Mouse (Mus musculus): ENCODE results near the gene Ccr1. TPM values are rescaled to one million over a fixed set of nuclear protein-coding genes. Genes with fewer than 3 reads are reported as not detected.

The Ccr1 gene
- polyA plus RNA-seq, 1 experiment = not detected

DNA sequence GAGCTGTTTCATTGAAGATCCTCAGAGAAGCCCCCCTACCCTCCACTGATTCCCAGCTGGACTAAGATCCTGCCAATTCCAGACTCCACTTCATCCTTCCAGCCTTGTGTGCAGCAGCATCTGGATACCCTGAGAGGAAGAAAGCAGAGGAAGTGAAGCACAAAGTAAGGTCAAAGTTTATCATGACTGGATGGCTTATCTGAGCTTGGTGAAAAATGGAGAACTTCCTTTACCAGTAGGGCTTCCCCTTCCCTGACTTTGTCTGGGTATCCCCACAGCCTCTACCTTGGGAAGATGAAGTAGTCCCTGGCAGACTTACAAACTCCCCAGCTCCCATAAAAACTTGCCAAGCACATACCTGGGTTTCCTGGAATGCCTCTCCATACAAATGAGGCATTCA lies 27.9 kb downstream of the Ccr1 start:
- Histone ChIP-seq H3K4me3 (replicated peaks) (no peak overlapping the region), H3K4me1 (ENCODE audit: control insufficient read depth) (no peaks in the 10 kb centered on the region), H3K27me3 (ENCODE audit: control insufficient read depth) (no peaks in the 10 kb centered on the region), H3K36me3 (ENCODE audit: control insufficient read depth) (no peaks in the 10 kb centered on the region), H3K9me3 (ENCODE audit: control insufficient read depth, low read length) (no peaks in the 10 kb centered on the region)
- TF ChIP-seq GATA1 (IDR thresholded peaks at IDR 0.05; ENCODE audit: low read length) = no peak
- no peak for TF ChIP-seq TAL1 (IDR thresholded peaks at IDR 0.05; ENCODE audit: low read length)

DNA sequence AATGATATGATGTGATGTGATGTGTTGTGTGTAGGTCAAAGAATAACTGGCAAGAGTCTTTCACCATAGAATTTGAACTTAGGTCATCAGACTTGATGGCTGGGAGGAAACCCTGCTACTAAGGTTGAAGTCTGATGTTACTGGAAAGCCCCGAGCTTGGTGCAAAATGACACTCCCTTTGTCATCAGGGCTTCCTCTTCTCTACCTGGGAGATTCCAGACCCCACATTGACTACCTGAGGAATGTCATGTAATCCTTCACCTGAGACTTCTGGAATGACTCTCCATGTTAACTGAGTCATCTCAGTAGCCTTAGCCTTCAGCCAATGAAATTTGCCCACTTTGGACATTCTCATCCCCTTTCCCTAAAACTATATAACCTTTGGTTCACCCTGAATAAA lies 28.3 kb downstream of the Ccr1 start:
- Histone ChIP-seq H3K9me3 (ENCODE audit: control insufficient read depth, low read length) (no peaks in the 10 kb centered on the region), H3K27me3 (ENCODE audit: control insufficient read depth) (no peaks in the 10 kb centered on the region), H3K4me1 (ENCODE audit: control insufficient read depth) (no peaks in the 10 kb centered on the region), H3K4me3 (replicated peaks) (no peak overlapping the region), H3K36me3 (ENCODE audit: control insufficient read depth) (no peaks in the 10 kb centered on the region)
- TF ChIP-seq GATA1 (IDR thresholded peaks at IDR 0.05; ENCODE audit: low read length) (no peak), TAL1 (IDR thresholded peaks at IDR 0.05; ENCODE audit: low read length) (no peak)

- Histone ChIP-seq H3K4me1 (ENCODE audit: control insufficient read depth) (no peaks in the 10 kb centered on the region), H3K27me3 (ENCODE audit: control insufficient read depth) (no peaks in the 10 kb centered on the region)
- TF ChIP-seq GATA1 (IDR thresholded peaks at IDR 0.05; ENCODE audit: low read length) (no peak), TAL1 (IDR thresholded peaks at IDR 0.05; ENCODE audit: low read length) (no peak)
These were observed 30.5 kb downstream of the Ccr1 start for GRCm38 (mm10) chr9:123937989-123938388.

GRCm38 (mm10) chr9:123936604-123937280 lies 31.8 kb downstream of the Ccr1 start:
- no peaks in the 10 kb centered on the region for H3K36me3 ChIP-seq (ENCODE audit: control insufficient read depth)
- no peak for TF ChIP-seq GATA1 (IDR thresholded peaks at IDR 0.05; ENCODE audit: low read length)
- no peak for TF ChIP-seq TAL1 (IDR thresholded peaks at IDR 0.05; ENCODE audit: low read length)
- no peak overlapping the region for H3K4me3 ChIP-seq (replicated peaks)
- H3K27me3 ChIP-seq (ENCODE audit: control insufficient read depth) = no peaks in the 10 kb centered on the region
- H3K4me1 ChIP-seq (ENCODE audit: control insufficient read depth) = peaks cover 6% of the 10 kb centered on the region
- no peaks in the 10 kb centered on the region for H3K9me3 ChIP-seq (ENCODE audit: control insufficient read depth, low read length)

More at GRCm38 (mm10) chr9:123937989-123938388, 30.5 kb downstream of the Ccr1 start:
- H3K9me3 ChIP-seq (ENCODE audit: control insufficient read depth, low read length) = no peaks in the 10 kb centered on the region
- no peaks in the 10 kb centered on the region for H3K36me3 ChIP-seq (ENCODE audit: control insufficient read depth)
- H3K4me3 ChIP-seq (replicated peaks) = no peak overlapping the region

DNA sequence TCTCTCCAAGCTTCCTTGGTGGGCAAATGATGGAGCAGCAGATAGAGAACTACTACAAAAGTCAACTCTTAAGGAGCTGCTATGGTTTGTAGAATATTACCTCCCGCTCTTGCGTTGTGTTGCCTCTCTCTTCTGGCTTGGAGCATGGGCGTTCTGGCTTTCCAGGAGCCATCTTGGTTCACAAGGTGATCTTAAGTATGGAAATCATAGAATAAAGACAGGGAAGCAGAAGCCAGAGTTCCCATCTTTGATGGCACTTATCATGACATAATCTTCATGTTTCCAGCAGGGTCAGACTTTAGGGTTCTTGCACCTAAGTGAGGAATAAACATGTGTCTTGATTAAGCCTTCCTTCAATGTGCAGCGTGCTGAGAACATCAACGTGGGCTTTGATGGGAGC lies 32.7 kb downstream of the Ccr1 start:
- H3K36me3 ChIP-seq (ENCODE audit: control insufficient read depth) = no peaks in the 10 kb centered on the region
- no peaks in the 10 kb centered on the region for H3K27me3 ChIP-seq (ENCODE audit: control insufficient read depth)
- H3K4me3 ChIP-seq (replicated peaks) = no peak overlapping the region
- no peak for TF ChIP-seq TAL1 (IDR thresholded peaks at IDR 0.05; ENCODE audit: low read length)
- TF ChIP-seq GATA1 (IDR thresholded peaks at IDR 0.05; ENCODE audit: low read length) = no peak
- H3K4me1 ChIP-seq (ENCODE audit: control insufficient read depth) = peaks cover 13% of the 10 kb centered on the region
- no peaks in the 10 kb centered on the region for H3K9me3 ChIP-seq (ENCODE audit: control insufficient read depth, low read length)

DNA sequence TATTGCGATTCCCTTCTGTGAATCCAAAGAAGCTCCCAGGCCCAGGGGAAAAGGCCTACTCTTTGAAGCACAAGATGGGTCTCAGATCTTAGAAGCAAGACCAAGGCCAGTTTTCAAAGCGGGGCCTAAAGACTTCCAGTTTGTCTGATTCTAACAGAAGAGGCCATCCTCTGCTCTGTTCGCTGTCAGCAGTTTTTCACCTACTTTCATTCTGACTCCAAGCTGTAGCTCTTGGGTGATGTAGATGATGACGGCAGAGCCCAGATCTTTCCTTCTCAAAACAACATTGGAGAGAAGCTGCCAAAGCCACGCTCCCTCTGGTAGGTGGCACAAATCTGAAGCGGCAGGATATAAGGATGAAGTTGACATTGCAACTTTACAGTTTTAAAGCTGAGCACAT lies 33.1 kb downstream of the Ccr1 start:
- Histone ChIP-seq H3K9me3 (ENCODE audit: control insufficient read depth, low read length) (no peaks in the 10 kb centered on the region), H3K4me3 (replicated peaks) (no peak overlapping the region), H3K4me1 (ENCODE audit: control insufficient read depth) (peaks cover 17% of the 10 kb centered on the region), H3K27me3 (ENCODE audit: control insufficient read depth) (no peaks in the 10 kb centered on the region), H3K36me3 (ENCODE audit: control insufficient read depth) (no peaks in the 10 kb centered on the region)
- no peak for TF ChIP-seq GATA1 (IDR thresholded peaks at IDR 0.05; ENCODE audit: low read length)

DNA sequence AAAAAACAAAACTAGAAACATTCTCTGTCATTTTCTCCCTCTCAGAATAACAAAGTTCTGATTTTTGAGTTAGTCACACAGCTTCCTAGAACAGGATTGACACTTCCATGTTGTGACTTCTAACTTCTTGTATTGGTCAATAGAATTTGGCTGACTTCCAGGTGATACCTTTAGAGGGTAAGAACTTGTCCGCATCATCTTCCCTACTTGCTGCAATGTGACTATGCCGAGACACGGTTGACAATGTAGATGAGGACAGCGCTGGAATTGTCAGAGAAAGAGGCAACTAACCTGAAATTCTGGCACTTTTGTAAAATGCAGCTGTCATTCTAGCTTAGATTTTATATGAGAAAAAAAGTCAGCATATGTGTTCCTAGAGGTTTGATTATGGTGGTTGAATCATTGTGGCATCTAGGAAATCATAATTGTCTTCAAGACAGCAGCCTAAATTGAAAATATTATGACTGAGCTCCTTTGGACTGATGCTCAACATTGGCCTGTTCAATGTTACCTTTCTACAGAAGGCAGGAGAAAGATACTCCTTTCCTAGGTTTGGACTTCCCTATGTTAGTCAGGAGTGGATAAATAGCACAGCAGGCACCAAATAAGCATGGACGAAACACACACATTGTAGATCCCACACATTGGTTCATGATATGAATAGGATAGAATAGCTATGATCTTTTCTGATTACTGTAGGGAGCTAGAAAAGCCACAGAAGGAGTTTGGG lies 34.6 kb downstream of the Ccr1 start:
- peaks cover 30% of the 10 kb centered on the region for H3K4me1 ChIP-seq (ENCODE audit: control insufficient read depth)
- H3K27me3 ChIP-seq (ENCODE audit: control insufficient read depth) = no peaks in the 10 kb centered on the region

GRCm38 (mm10) chr9:123932911-123933675 lies 35.4 kb downstream of the Ccr1 start:
- H3K4me1 ChIP-seq (ENCODE audit: control insufficient read depth) = peaks cover 38% of the 10 kb centered on the region
- H3K27me3 ChIP-seq (ENCODE audit: control insufficient read depth) = no peaks in the 10 kb centered on the region
- no peaks in the 10 kb centered on the region for H3K9me3 ChIP-seq (ENCODE audit: control insufficient read depth, low read length)
- no peak overlapping the region for H3K4me3 ChIP-seq (replicated peaks)
- no peaks in the 10 kb centered on the region for H3K36me3 ChIP-seq (ENCODE audit: control insufficient read depth)
- TF ChIP-seq GATA1 (IDR thresholded peaks at IDR 0.05; ENCODE audit: low read length) = no peak
- no peak for TF ChIP-seq TAL1 (IDR thresholded peaks at IDR 0.05; ENCODE audit: low read length)

More for the DNA sequence above, 34.6 kb downstream of the Ccr1 start:
- TF ChIP-seq TAL1 (IDR thresholded peaks at IDR 0.05; ENCODE audit: low read length) (no peak), GATA1 (IDR thresholded peaks at IDR 0.05; ENCODE audit: low read length) (no peak)
- no peaks in the 10 kb centered on the region for H3K9me3 ChIP-seq (ENCODE audit: control insufficient read depth, low read length)
- no peaks in the 10 kb centered on the region for H3K36me3 ChIP-seq (ENCODE audit: control insufficient read depth)
- no peak overlapping the region for H3K4me3 ChIP-seq (replicated peaks)
